Mouse (Mus musculus) bone marrow, adult 2 months (tissue): ENCODE measurements around the gene Ush2a. TPM values are rescaled to one million over a fixed set of nuclear protein-coding genes. Genes with fewer than 3 reads are reported as not detected.

Source experiments
- H3K27ac ChIP-seq: fragments of 200-500 bp; 2 replicates; pipeline ENCODE4 v1.5.1; 2012; ENCODE audit warnings: low read depth, mild to moderate bottlenecking, control low read depth, inconsistent platforms, low read length; ENCODE audit not compliant: control insufficient read depth, poor library complexity, insufficient read depth
- H3K4me1 ChIP-seq: fragments of 200-500 bp; 2 replicates; pipeline ENCODE4 v1.6.1; 2011; ENCODE audit warnings: low read length; ENCODE audit not compliant: control insufficient read depth, insufficient read depth
- H3K4me3 ChIP-seq: fragments of 200-500 bp; replicated peaks from 2 replicates; pipeline ENCODE3; 2011; ENCODE audit warnings: mild to moderate bottlenecking, low read depth, low read length, control low read depth; ENCODE audit not compliant: control insufficient read depth
- CTCF ChIP-seq: fragments of 200-500 bp; IDR thresholded peaks from 2 replicates; pipeline ENCODE4 v1.5.1; 2011; ENCODE audit warnings: low read length, control low read depth; ENCODE audit not compliant: control insufficient read depth, insufficient read depth
- POLR2A ChIP-seq: fragments of 200-500 bp; IDR thresholded peaks from 2 replicates; pipeline ENCODE4 v1.6.1; 2011; ENCODE audit warnings: low read depth, mild to moderate bottlenecking, control low read depth, low read length, borderline replicate concordance; ENCODE audit not compliant: control insufficient read depth
- WGBS: fragments of 180-500 bp; shearing (Covaris S2); methylation state at CpG from one replicate; pipeline ENCODE4 v1.1.7; 2018; 5-methylcytosine and 5-hydroxymethylcytosine counted together
- polyA plus RNA-seq: library from polyadenylated mRNA; stranded (reverse); fragments of >200 nt; gene quantifications from 2 replicates; pipeline ENCODE4 v1.2.4, GENCODE M21; 2011; ENCODE audit warnings: low replicate concordance; ENCODE audit not compliant: missing spikeins, insufficient read depth, insufficient read length

The Ush2a gene
- polyA plus RNA-seq, 1 experiment = not detected

DNA sequence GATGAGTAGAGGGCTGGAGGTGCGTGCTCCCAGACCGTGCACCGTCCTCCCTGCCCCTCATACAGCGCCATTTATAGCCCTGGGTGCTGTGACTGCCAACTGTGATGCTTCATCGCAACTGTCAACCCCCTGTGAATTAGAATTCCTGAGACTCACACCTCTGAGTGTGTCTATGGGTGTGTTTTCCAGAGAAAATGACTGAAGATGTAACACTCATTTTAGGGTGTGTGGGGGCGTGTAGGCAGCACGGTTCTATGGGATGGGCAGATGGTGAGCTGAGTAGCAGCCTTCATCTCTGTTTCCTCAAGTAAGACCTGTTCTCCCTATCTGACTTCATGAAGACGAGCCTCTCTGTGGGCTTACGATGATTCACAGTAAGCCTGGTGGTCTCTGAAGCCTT is 548.8 kb downstream of the Ush2a start:
- Histone ChIP-seq H3K27ac (no peak overlapping the region), H3K4me3 (no peak overlapping the region), H3K4me1 (no peaks in the 10 kb centered on the region; the same call in 1 of the 2 replicates)
- WGBS = 77% methylated on average over 9 of the region's 9 CpGs
- TF ChIP-seq CTCF (no peak), POLR2A (no peak)

DNA sequence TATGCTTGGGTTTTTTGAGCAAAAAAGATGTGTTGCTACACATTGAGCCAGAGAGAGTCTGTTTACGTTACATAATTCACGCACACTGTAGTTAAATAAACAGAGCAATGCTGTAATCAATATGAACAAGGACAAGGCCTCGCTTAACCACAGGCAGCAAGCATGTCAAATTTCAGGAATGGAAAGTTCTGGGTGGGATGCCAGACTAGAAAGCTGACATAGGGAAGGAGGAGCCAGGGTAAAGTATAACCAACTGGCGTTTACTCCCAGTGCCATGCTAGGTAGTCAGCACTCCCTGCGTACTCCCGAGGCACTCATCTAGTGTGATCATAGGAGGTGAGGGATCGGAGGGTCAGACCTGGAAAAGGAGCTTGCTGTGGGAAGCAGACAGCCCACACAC is 553.2 kb downstream of the Ush2a start:
- no peak overlapping the region for H3K4me3 ChIP-seq
- TF ChIP-seq POLR2A = no peak
- TF ChIP-seq CTCF = no peak
- no peaks in the 10 kb centered on the region; the same call in 1 of the 2 replicates for H3K4me1 ChIP-seq
- no peak overlapping the region for H3K27ac ChIP-seq
- WGBS = 81% methylated on average over 7 of the region's 7 CpGs

DNA sequence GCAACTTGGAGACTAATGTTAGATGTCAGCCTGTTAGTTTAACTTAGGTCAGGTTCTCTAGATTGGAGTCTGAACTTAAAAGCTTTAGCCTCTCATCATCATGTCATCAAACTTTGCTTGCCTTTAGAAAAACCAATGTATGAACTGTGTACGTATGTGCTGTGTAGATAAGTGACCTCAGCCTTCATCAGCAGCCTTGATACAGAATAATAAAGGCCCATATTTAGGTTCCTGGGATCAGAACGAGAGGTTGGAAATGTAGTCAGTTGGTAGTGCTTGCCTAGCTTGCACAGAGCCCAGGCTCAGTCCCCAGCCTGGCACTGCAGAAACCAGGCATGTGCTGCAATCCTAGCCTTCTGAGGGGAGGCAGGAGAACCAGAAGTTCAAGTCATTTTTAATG is 562.4 kb downstream of the Ush2a start:
- TF ChIP-seq POLR2A = no peak
- no peak for TF ChIP-seq CTCF
- 75% methylated on average over 2 of the region's 2 CpGs for WGBS
- Histone ChIP-seq H3K4me3 (no peak overlapping the region), H3K27ac (no peak overlapping the region), H3K4me1 (no peaks in the 10 kb centered on the region)

DNA sequence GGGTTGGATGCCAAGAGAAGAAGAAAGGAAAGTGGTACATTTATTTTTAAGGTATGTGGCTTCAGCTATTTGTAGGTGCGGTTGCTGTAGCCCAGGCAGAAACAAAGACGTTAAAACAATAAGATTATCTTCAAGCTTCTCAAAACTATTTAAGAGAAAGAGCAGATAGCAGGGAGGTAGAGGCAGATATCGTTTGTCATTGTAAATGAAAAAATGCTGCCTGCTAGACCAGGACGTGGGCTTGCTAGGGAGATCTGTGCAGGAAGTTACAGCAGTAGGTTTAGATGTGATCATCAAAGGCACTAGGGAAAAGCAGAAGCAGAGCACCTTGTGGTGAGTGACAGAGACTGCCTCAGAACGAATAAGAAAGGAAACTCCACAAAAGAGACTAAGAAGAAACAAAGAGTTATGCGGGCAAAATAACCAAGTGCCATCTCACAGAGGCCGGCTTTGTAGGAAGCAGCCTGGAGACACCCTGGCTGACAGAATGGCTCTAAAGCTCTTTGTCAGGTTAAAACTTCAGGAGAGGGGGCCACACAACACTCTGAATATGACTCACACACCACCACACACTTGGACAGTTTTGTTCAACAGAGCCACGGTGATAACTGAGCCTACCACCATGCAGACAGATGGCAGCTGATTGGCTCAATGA is 563.2 kb downstream of the Ush2a start:
- WGBS = 49% methylated on average over 8 of the region's 8 CpGs
- H3K27ac ChIP-seq = no peak overlapping the region
- H3K4me1 ChIP-seq = no peaks in the 10 kb centered on the region
- no peak for TF ChIP-seq POLR2A
- no peak for TF ChIP-seq CTCF
- H3K4me3 ChIP-seq = no peak overlapping the region

DNA sequence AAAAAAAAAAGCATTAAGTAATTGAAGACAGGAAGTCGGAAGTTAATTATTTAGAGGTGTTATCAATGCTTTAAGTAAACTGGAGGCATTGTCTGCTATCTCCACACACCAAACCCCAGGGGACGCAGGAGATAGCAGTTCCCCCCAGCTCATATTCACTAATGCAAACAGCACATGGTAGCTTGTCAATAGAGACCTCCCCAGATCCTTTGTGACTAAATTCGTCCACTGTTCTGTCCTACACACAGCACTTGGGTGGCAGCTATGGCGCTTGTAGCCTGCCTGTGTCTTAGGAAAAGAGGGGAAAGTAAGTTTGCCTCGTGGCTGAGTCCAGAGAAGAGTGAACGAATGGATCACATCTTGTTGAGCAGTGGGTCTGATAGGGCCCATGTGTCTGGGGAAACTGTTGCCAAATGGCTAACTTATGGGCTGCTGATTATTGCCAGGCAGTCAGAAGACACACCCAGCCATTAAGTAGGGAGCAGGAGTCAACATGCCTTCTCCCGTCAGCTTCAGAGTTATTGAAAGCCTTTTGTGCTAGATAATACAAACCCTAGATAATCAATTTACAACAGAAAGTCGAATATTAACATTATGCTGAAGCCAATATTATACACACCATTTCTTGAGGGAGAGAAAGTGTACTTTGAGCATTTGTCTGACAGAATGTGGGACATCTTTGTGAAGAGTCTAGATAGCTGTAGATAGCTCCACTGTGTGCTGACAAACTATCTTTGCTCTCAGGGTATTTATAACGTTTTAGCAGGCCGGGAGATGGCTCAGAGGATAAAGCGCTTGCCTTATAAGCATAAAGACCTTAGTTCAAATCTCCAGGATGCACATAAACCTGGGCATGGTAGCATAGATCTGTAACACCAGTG is 568.9 kb downstream of the Ush2a start:
- 66% methylated on average over 11 of the region's 11 CpGs for WGBS
- H3K27ac ChIP-seq = no peak overlapping the region
- no peaks in the 10 kb centered on the region for H3K4me1 ChIP-seq
- TF ChIP-seq CTCF = no peak
- no peak overlapping the region for H3K4me3 ChIP-seq

DNA sequence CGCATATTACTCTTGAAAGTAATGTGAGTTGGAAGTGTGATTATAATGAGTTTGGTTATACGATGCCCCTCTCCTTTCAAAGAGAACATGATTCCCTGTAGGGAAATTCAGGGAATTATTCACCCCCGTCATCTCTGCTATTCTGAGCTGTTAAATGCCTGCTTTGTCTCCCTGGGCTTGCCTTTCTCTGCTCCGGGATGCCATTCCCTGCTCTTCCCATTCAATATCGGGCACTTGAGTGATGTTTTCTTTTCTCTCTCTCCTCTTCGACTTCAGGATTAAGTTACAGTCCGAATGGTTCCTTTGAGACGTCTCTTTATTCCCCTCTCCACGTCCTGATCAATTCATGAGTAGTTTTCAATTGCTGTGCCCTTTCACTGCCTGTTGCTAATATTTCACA is 572.1 kb downstream of the Ush2a start:
- no peak overlapping the region for H3K4me3 ChIP-seq
- TF ChIP-seq POLR2A = no peak
- no peak for TF ChIP-seq CTCF
- H3K27ac ChIP-seq = no peak overlapping the region
- no peaks in the 10 kb centered on the region for H3K4me1 ChIP-seq
- WGBS = 72% methylated on average over 9 of the region's 9 CpGs

DNA sequence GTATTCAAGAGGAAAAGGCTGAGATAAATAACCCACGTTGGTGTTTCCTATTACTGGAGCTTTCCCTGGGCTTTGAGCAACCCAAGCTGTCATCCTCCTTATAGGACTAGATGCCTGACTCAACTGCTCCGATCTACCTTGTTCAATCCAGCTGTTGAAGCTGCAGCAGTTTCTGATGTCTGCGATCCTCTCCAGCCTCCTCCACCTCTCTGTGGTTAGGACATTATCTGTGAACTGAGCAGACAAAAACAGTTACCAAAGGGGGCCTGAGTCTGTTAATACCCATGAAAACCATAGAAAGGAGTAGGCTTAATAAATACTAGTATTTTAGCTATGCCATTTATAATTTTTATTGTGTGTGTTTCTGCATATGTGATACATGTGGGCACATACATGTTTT is 572.9 kb downstream of the Ush2a start:
- no peaks in the 10 kb centered on the region for H3K4me1 ChIP-seq
- H3K27ac ChIP-seq = no peak overlapping the region
- WGBS = 72% methylated on average over 3 of the region's 3 CpGs

DNA sequence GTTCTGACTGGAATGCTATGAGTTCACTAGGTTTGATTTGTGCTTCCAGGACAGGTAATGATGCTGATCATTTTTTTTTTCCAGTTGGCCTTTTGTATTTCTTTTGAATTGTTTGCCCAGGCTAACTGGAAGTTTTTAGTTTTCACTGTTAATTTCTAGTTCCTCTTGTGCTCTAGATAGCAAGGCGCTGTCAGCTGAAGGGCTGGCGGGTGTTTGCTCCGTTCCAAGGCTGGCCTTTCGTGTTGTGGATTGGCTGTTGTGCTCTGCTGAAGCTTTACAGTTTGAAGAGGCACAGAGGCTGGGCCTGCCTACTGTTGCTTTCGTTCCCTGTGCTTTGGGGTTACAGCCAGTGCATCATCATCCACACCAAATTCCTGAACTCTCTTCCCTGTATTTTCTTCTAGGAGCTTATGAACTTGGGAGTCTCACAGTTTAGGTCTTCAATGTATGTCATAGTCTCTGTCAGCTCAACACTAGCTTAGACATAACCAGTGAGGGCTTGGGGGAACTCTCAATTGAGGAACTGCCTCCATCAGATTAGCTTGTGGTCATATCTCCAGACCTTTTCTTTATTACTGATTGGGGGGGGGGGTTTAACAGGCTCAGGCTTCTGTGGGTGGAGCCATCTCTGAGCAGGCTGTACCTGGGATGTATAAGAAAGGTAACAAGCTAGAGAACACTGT is 575.9 kb downstream of the Ush2a start:
- no peaks in the 10 kb centered on the region for H3K4me1 ChIP-seq
- WGBS = 61% methylated on average over 5 of the region's 5 CpGs

More for the DNA sequence above, 572.9 kb downstream of the Ush2a start:
- no peak overlapping the region for H3K4me3 ChIP-seq
- no peak for TF ChIP-seq CTCF
- TF ChIP-seq POLR2A = no peak

More for the DNA sequence above, 575.9 kb downstream of the Ush2a start:
- no peak for TF ChIP-seq POLR2A
- H3K27ac ChIP-seq = no peak overlapping the region
- H3K4me3 ChIP-seq = no peak overlapping the region
